Mouse (Mus musculus) frontal cortex, postnatal 25 days (tissue): ENCODE results near the gene Csrp1.

Experiments
- DNase-seq, 2 experiments: peaks; one replicate each; pipeline ENCODE4 v3.0.0; 2022; ENCODE audit warnings: low spot score in 2 of 2

Csrp1 gene

DNA sequence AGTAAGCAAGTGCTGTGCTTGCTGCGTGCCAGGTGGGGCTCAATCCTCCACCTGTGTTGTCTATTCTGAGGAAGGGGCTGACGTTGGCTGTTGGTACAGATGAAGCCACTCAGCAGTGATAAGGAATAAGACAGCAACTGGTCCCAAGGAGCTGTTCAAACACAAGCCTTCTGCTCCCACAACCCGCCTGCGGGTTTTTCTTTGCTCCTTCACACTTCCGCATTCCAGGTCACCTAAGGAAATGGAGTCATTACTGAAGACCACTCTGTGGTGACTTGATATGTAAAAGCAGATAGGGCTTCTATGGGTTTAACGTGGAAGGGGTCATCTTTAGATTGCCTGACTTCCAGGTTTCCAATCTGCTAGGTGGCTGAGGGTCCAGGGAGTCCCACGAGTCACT is 11.5 kb downstream of the Csrp1 start:
- no peak for DNase-seq

DNA sequence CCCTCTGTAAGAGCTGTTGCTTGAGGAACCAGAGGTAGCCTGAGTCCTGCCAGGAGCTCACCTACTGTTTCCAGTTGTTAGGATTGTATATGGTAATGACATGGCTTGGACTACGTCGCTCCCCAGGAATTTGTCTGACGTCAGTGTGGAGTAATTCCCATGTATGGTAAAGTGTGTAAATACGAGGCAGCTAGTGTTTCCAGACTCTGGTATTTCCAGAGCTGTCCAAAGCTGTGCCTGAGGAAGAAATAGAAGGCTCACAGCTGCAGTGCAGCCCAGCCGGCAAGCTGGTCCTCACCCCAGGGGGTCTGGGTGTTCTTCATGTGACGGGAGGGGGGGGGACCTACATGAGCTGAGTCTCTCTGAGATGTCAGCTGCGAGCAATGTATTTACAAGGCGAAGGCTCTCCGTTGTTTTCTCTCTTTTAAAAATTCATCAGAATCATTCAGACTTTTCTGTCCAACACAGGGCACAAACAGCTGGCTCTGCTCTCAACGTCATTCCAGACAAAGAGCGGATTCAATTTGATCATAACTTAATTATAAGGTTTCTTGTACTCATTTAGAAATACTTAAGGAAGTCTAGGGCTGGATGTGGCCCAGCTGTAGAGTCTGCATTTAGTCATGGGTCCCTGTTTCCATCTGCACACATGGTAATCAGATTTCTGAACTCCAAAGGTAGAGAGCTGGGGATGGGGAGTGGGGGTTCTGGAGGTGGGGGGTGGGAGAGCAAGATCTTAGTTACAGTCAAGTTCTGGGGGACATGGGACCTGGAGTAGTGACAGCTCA is 12.2 kb downstream of the Csrp1 start:
- DNase-seq, result no peak

DNA sequence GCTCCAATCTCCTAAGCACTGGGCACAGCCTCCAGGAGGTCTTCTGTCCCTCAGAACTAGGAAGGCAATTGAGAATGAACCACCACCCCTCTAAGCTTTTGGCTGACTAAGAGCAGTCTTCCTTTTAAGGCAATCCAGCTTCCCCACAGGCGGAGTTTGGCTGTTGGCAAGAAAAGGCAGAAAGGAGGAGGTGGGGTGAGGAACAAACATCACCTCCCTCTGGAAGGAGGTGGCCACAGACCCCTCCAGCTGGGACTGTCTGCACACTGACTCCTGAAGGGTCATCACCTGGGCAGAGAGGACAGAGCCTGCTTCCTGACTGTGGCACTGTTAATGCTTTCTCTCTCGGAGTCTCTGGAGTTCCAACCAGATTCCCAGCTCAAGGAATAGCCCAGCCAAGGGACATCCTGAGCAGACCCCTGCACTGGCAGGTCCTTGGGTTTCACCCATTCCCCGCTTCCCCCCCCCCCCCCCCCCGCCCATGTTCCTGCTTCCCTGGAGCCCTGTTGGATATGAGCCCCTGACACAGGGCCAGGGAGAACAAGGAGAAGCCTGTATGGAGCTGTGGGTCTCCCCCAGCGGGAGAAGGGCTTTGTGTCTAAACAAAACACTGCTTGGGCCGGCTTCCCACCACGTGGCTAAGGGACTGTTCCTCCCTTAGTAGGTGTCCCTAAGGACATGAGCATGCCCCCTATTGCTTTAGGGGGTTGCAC is 14.5 kb downstream of the Csrp1 start:
- DNase-seq, result peak in 1 of 2 experiments; percentile 43

DNA sequence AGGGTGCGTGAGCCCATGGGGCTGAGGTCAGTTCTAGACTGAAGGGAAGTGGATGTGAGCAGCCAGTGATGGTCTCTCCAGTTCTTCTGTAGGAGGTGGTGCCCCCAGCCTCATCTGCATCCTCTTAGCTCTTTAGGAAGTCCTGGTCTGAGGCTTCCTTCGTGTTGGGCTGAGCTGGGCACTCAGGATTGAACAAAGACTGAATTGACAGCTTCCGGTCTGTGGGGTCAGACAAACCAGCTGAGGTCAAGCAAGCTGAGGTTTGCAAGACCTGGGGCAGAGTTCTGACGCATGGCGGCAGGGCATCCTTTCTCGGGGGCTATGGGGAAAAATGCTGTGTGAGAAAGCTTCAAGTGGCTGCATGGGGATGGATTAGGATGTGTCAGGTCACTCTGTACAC is 15.6 kb downstream of the Csrp1 start:
- no peak for DNase-seq

DNA sequence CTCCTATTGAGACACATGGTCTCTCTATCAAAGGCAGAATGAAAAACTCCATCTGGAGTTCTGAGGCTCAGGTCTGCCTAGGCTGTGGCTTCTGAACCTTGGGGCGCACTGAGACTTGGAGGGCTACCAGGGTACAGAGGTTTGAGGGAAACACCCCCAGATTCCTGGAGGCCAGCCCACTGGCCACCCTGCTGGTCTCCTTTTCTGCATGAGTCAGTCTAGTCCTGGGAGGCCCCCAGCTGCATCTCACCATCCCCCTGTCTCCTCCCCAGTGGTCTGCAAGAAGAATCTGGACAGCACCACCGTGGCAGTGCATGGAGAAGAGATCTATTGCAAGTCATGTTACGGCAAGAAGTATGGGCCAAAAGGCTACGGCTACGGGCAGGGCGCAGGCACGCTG is 25.1 kb downstream of the Csrp1 start:
- no peak for DNase-seq

DNA sequence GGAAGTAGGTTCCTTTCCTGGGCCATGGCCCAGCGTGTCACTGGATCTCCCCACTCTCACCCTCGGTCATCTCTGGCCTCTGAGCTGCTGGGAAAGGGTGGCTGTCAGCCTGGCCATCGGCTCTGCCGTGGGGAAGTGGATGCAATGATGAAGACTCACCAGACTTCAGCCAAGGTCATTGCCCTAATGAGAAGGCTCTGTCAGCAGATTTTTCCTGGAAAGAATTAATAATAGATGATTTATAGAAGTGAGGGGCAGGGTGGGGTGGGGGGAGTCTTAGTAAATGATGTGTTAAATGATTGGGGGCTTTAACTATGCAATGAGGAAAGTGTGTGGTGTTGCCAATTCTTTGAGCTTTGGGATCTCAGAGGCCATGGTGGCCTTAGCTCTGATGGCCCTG is 26.4 kb downstream of the Csrp1 start:
- no peak for DNase-seq

DNA sequence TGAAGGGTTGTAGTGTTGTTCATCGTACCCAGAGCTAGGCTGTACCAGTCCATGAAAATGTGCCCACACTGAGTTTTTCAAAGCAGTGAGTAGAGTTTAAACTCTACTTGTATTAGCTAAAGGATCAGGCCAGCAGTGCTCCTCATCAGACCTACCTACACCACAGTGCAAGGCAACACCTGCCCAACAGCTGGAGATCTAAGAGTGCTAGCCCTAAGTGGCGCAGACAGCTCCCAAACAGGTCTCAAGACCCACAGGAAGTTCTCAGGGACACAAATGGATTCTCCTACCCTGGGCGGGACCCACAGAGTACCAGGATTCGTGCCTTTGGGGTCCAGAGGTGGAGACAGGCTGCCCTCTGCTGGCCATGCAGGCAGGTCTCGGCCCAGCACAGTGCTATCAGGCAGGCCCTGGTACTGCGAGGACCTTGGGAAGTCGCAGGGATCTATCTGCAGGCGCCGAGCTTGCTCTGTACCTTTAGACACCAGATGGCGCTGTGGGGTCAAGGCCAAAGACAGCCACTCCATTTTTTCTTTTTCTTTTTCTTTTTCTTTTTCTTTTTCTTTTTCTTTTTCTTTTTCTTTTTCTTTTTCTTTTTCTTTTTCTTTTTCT is 33.0 kb downstream of the Csrp1 start:
- DNase-seq, result peak; percentile 77 to 87

DNA sequence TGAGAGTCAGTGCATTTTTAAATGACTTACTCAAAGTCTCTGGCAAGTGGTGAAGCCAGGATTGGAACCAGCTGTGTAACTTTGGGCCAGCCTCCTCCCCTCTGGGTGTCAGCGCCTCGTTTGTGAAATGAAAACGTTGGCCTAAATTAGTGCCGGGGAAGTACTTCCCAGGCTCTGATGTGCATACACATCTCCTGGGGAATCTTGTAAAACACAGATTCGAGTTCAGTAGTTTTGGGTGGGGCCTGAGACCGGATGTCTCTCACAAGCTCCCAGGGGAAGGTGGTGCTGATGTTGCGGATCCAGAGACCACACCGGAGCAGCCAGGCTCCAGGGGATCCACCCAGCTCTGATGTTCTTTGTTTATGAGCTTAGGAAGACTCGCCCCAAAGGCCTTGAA is 35.4 kb downstream of the Csrp1 start:
- no peak for DNase-seq

DNA sequence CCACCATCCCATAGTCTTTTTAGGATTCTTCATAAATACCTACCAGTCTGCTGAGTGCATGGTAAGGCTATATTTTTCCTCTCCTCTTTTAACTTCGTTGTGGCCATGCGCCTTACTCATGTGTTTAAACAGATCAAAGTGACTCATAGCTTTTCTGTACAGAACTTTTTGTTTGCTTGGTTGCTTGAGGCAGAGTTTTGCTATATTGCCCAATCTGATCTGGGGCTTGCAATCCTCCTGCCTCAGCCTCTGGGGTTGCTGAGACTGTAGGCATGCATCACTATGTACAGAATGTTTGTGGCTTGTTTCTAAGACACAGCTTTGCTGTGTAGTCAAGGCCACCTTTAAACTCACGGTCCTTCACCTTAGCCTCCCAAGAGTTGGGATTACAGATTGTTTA is 36.1 kb downstream of the Csrp1 start:
- DNase-seq, result no peak

DNA sequence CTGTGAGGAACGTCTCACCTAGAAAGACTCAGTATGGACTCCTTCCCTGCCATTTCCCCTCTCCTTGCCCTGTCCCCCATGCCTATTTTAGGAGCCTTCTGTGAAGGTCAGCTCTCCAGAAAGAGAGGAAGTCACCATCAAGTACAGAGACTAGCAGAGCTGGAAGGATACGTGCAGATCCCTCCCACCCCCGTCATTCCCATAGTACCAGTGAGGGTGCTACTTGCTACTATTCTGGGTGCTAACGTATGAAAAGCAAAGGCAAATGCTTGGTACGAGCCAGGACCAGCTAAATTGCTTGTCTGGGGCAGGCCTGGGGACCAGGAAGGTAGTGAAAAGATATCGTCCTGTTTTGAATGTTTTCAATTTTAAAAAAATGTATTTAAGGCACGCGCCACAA is 37.4 kb downstream of the Csrp1 start:
- no peak for DNase-seq

DNA sequence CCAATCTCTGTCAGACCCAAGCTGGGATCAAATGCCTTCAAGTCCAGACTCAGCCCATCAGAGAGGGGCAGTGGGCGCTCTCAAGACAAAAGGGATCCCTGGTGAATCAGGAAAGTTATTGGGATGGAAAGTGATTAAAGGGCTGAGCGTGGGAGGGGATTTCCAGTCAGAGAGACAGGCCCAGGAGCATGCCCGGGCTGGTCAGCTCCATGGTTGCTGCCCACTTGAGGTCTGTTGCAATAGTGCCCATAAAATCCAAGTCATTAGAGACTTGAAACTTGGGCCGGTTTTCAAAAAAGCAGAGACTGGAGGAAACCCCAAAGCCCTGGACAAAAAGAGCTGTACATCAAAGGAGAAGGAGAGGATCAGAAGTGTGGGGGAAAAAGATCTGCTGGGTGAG is 39.8 kb downstream of the Csrp1 start:
- no peak for DNase-seq

DNA sequence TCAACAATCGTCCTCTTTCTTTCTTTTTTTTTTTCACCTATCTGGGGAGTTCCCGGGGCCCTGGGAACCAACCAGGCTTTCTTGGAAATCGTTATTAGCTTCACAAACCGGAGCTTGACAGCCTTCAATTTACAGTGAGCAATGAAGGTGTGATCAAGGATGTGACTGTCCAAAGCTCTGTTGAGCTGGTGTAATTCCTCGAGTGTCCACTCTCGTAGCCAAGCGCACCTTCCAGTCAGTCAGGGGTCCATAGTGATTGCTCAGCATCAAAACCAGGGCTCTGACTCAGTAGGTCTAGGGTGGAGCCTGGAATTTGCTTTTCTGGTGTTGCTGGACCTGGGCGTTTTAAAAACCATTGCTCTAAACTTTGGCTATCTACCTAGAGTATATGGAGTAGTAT is 40.4 kb downstream of the Csrp1 start:
- no peak for DNase-seq

DNA sequence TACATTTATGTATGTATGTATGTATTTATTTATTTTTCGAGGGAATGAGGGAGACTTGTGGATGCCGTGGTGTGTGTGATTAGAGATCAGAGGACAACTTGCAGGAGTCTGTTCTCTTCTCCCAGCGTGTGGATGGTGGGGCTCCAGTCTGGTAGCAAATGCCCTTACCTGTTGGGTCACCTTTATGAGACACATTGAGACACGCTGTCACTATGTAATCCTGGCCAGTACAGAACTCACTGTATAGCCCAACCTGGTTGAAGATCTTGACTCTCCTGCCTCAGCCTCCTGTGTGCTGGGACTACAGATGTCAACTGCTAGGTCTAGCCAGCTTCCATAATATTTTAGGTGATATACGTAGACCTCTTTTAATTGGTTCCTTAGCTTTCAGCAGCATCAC is 41.9 kb downstream of the Csrp1 start:
- no peak for DNase-seq

DNA sequence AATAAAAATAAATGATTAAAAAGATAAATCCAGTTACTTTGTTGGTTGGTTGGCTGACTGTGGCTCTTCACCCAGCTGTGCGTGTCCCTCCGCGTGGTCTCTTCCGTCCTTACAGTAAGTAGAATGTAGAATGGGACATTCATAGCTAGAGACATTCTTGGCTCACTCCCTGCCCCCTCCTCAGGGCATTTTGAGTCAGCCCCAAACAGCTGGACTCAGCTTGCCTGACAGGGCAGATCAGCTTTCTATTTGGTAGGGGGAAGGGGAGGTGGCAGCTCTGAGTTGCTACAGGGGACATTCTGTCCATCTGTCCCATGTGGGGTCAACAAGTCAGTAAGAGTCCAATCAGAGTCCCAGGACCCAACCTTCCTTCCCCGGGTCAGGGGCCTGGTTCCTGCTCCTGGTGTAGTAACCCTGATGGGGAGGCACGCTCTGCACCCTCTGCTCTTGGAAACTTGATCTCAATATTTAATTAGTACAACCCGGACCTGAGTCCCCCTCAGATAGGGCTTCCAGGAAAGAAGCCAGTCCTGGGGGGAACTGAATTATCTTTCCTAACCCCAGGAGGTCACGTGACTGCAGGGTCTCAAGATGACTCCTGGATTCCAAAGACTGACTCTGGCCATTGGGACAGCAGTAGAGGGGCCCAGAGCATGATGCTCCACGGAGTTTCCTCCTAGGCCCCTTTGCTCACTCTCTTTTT is 43.8 kb downstream of the Csrp1 start:
- DNase-seq, result no peak

DNA sequence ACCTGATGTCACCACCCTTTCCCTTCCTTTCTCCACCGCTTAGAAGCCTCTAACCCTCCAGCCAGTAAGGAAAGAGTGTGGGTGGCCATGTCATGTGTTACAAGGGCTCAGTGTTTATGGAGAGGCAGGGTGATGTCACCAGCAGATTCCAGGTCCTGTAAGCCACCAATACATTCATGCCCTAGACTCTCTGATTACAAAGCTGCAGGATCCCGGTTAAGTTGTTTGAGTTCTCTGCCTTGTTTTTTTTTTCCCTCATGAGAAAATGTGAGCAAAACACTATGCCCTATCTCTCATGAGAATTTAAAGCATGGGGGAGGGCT is 44.3 kb downstream of the Csrp1 start:
- DNase-seq, result no peak

DNA sequence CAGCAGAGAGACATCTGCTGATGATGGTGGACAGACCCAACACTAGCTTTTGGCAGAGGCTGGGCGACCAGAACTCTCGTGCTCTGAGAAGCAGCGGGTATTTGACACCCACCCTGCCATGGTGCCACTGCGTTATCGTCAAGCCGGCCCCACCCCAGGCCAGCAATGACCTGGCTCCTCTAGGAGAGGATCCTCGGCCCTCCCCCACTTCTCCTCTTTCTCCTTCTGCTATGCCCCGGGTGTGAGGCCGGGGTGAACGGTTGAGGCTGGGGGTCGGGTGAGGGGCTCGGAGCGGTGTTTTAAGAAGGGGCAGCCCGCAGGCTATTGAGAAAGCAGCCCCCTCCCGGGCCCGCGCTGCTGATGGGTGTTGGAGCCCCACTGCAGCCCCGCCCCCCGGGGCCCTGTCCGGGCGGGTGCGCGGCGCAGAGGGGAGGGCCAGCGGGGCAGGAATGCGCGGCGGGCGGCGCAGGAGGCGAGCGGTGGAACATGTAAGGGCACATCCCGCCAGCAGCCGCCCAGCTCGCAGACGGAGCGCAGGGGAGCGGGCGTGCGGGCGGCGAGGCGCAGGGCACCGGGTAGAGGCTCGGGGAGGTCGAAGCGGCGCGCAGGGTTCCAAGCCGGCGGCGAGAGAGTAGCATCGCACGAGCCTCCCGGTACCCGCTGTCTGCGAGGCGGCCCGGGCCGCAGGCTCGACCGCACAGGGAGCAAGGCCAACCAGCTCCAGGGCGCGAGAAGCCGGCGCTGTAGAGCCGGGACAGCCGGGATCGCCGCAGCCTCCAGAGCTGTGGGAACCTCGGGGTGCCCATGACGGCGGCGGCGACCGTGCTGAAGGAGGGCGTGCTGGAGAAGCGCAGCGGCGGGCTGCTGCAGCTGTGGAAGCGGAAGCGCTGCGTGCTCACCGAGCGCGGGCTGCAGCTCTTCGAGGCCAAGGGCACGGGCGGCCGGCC is 46.1 kb downstream of the Csrp1 start, which contains the start of gene Phlda3:
Gene Phlda3, plus strand, starts transcription at position 475 of the 947 bp plus-strand sequence.
- DNase-seq, result peak; percentile 24 to 33

DNA sequence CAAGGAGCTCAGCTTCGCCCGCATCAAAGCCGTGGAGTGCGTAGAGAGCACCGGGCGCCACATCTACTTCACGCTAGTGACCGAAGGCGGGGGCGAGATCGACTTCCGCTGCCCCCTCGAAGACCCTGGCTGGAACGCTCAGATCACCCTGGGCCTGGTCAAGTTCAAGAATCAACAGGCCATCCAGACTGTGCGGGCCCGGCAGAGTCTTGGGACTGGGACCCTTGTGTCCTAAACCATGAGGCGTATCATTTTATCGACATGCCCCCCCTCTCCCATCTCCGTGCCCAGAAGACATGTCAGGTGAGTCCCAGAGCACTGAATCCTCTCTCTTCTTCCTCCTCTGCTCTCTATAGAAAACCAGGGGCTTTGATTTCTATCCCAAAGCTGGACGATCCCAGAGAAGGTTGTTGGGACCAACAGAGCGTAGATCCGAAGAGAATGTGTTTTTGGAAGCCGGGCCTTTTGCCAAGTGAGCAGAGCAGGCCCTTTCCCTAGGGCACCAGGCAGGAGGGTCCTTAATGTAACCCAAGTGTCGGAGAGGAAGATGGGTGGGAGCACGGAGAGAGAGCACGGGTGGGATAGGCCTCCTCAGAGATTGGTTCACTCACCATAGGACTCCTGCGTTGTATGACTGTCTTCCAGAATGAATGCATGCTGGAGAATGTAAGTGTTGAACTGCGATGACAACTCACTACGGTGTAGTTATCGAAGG is 46.9 kb downstream of the Csrp1 start:
- no peak for DNase-seq

DNA sequence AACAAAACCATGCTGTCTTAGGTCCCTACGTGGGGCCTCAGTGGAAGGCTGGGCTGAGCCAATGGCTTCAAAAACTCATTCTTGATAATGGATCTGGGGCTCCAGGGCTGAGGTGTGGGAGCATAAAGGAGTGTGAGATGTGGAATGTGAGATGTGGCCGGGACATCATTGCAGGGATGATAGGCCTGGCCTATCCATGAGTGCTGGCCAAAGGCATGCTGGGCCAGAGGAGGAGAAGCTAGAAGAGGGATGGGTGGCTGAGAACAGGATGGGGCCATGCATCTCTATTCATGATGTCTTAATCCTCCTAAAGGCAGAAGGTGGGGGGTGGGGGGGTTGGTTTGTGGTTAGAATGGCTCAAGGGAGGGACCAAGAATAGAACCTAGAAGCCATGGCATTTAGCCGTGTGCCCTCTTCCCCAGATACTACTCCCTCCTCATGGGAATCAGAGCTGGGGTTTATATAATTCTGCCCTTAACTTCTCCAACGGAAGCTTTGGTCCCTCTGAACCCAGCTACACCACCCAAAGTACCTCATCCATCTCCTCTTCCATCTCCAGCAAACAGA is 47.5 kb downstream of the Csrp1 start:
- DNase-seq, result no peak

DNA sequence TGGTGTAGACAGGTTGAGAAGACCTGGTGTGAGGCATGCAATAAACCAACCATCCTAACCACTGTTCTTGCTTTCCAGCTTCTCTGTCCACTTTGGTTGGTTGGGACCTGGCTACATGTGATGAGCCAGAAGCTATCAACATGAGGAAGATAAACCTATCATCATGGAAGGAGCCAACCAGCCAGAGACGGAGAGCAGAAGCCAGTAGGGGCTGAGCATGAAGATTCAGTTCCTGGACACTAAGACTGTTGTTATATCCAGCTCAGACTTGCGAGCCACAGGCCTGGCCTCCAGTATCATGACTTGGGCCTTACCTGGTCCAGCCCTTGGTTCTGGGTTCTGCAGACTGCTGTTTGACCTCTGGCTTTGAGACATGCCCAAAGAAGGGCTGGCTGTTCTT is 48.5 kb downstream of the Csrp1 start:
- no peak for DNase-seq

DNA sequence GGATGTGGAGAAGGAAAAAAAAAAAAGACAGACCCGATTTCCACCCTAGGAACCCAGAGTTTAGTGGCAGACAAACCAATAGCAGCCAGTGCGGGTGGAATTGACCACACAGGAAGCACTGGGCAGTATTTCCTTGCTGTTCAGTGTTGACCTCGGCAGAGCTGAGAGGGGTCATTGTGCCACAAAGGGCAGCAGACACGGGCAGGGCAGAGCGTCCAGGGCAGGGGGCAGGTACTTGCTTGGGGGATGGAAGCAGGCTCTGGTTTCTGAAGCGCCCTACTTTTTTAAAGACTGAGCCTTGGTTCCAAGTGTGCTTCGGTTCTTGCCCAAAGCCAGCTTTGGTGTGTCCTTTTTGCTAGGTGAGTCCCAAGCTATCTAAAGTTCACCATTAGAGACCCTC is 50.4 kb downstream of the Csrp1 start:
- no peak for DNase-seq
